Mouse (Mus musculus): ENCODE data around the gene Zfyve26.

GRCm38 (mm10) chr12:79297884-79298636 is 2.0 kb upstream of the Zfyve26 start:
- TF ChIP-seq CTCF (IDR thresholded peaks at IDR 0.05; ENCODE audit: borderline replicate concordance, insufficient read depth, low read depth, low read length) (no peak), POLR2A (IDR thresholded peaks at IDR 0.05; ENCODE audit: borderline replicate concordance, insufficient read depth, low read length) (no peak)
